Mouse (Mus musculus) thymus, postnatal 4 days (tissue): Measurements from ENCODE around the gene Nrsn2.

Experiments used
- DNase-seq: peaks from one replicate; pipeline ENCODE4 v3.0.0; 2021

Nrsn2 gene

GRCm38 (mm10) chr2:152375652-152376344 is 640 bp downstream of the Nrsn2 start:
- DNase-seq: no peak

DNA sequence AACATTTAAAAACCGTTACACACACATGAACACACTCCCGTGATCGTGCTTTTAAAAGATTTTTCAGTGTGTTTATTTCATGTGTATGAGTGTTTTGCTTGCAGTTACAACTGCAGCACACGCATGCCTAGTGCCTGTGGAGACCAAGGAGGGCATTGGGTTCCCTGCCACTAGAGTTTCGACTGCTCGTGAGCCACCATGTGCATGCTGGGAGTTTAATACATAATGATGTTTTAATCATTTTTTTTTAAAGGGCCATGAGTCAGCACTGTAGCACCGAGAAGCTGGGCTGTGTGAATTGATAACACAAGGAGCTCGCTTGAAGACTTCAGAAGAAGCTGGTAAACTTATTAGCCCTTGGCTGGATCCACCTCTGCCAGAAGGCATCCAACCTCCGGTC is 2.9 kb downstream of the Nrsn2 start:
- no peak for DNase-seq

GRCm38 (mm10) chr2:152372661-152373060 is 3.8 kb downstream of the Nrsn2 start:
- DNase-seq: no peak

DNA sequence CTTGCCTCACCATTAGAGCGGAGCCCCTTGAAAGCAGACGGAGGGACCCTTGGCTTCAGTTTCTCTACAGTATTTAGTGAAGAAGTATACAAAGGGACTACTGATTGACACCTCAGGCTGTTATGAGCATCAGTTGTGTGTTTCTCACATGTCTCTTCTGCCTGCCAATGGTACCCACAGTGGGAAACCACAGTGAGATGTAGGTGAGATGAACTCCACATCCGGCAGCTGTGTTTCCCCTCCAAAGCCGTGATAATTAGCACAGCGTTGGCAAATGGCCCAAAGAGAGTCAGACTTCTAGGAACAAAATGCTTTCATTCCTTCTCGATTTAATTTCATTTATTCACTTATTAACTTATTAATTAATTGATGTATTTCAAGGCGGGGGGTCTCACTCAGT is 4.3 kb downstream of the Nrsn2 start:
- peak; percentile 64 for DNase-seq

- peak; percentile 79 for DNase-seq
These were observed 7.8 kb downstream of the Nrsn2 start for GRCm38 (mm10) chr2:152368532-152369140.

DNA sequence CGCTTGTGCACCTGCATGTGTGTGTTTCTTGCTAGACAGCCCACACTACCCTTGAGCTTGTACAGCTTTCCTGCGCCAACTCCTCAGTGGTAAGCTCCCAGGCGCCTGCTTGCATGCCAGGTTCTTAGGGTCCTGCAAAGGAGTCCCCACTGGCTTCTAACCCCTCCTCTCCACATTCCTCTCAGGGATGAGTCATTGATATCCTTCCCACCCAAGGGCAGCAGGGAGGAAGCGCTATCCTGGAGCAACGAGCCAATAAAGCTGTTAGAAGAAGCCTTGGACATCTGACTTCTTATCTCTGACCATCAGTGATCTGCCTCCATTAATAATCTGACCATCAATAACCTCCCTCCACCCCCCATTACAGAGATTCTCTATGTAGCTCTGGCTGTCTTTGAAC is 8.5 kb downstream of the Nrsn2 start:
- no peak for DNase-seq

GRCm38 (mm10) chr2:152363245-152364147 is 12.9 kb downstream of the Nrsn2 start:
- DNase-seq: peak; percentile 80

DNA sequence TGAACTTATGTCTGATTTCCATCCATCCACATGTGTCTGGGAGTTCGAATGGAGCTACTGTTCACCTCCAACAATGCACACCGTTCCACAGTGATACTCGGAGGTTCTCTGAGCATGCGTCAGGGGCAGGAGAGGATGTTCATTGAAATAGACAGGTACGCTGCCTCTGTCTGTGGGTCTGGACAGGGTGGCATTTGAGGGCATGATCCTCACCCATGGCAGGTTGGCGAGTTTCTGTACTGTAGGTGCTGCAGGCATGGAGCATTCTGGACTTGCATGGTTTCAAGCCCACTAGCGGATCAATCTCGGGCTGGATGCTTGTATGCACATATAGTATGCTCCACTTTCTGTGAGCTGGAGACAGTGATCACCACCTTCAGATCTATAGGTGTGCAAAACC is 15.2 kb downstream of the Nrsn2 start:
- DNase-seq: no peak

DNA sequence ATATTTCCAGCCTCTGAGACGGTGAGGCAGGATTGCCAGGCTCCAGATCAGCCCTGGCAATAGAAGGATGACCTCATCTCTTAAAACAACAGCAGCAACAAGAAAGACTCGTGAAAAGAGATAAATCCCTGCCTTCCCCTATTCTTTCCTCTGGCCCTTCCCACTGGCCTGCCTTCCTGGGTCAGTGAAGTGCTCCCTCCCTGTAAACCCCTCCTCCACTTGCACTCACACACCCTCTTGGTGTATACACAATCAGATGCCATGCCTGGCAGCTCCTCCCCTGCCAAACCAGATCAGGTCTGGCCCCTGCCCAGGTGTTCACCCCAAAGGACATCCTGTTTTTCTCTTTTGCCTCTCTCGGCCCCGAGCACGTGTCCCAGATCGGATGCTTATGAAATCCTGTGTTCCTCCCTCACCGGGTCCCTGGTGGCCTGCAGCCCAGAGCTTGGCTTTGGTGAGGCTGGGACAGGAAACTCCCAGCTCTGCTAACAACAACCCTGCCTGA is 16.1 kb downstream of the Nrsn2 start:
- DNase-seq: peak; percentile 36

GRCm38 (mm10) chr2:152359616-152360015 is 16.8 kb downstream of the Nrsn2 start:
- peak; percentile 37 for DNase-seq

GRCm38 (mm10) chr2:152358977-152359376 is 17.5 kb downstream of the Nrsn2 start:
- peak; percentile 67 for DNase-seq

DNA sequence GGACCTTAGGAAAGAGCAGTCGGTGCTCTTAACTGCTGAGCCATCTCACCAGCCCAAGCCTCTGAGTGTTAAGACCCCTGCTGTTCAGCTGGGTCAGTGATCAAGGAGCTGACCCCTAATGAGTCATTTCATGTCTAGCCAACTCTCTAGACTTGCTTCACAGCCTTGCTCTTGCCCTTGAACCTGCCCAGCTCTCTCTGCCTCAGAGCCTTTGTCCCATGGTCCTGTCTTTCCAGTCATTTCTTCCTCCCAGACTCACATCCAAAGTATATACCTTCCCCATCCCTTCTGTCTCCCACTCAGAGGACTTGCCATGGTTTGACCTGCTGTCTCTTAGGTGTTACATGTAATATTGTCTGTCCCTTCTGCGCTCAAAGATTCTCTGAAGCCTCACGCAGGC is 19.2 kb downstream of the Nrsn2 start:
- no peak for DNase-seq

- no peak for DNase-seq
These were observed 26.4 kb downstream of the Nrsn2 start for GRCm38 (mm10) chr2:152349842-152350540.

DNA sequence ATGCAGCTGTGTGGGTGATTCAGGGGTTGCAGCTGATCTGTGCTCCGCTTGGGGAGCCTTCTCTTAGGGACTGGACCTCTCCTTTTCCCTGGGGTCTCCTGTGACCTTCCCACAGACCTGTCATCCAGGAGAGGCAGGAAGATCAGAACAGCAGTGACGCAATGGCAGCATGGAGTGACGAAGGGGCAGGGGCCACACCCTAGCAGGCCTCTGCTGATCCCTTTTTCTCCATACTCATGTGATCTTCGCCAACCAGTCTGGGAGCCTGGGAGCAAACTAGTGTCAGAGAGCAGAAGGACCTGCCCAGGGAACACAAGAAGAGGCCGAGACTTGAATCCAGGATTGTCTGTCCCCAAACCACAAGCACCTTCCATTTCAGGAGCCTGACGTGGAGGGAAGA is 27.2 kb downstream of the Nrsn2 start:
- no peak for DNase-seq

GRCm38 (mm10) chr2:152347722-152348121 is 28.7 kb downstream of the Nrsn2 start:
- no peak for DNase-seq

DNA sequence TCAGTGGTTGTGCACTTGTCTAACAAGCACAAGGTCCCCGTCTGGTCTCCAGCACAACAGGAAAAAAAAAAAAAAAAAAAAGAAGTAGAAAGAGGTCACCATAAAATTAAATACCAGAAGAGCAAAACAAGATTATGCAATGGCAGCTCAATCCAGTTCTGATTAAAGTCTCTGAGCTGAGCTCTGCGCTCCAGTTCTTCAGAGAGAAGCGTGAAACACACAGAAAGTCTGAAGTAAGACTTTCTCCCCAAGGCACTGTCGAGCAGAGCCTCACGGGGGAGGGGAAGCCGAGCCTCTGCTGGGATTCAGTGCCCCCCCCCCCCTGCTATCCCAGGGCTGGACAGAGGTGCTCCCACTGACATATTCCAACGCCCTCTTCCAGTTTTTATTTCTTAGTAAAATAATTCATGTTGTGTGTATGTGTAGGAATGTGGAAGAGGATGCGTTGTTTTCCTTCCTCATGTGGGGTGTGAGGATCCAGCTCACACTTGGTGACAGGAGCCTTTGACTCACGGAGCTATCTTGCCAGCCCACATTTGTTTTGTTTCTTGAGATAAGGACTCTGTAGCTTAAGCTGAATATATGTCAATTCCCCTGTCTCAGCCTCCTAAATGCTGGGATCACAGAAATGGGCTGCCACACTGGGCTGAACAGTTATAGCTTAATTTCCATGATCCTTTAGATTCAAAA is 29.5 kb downstream of the Nrsn2 start:
- no peak for DNase-seq

DNA sequence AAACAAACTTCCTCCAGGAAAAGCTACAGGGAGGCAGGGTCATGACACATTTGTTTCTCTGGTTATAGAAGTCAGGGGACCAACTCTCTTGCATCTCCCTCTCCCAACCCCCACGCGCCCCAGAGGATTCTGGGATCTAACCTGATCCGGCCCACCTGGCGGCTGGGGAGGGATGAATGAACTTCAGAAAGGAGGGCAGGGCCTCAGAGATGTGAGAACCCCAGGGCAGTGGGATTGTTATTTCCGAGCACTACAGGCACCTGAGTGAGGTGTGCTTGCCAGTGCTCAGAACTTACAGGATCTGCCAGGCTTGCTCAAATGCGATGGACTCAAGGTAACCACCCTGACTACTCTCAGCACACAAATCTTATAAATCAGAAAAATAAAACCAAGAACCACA is 31.0 kb downstream of the Nrsn2 start:
- DNase-seq: no peak

DNA sequence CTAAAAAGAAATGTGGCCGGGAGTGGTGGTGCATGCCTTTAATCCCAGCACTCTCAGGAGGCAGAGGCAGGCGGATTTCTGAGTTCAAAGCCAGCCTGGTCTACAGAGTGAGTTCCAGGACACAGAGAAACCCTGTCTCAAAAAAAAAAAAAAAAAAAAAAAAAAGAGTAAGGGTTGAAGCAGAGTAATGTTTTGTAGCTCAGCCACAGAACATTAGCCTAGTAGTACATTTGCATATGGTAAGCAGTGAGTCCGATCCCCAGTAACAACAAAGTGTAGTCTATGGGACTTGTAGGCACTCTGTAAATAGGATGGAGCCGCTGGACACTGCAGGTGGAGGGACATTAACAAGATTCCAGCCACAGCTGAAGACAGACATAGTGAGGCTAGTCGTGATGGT is 31.5 kb downstream of the Nrsn2 start:
- DNase-seq: no peak

DNA sequence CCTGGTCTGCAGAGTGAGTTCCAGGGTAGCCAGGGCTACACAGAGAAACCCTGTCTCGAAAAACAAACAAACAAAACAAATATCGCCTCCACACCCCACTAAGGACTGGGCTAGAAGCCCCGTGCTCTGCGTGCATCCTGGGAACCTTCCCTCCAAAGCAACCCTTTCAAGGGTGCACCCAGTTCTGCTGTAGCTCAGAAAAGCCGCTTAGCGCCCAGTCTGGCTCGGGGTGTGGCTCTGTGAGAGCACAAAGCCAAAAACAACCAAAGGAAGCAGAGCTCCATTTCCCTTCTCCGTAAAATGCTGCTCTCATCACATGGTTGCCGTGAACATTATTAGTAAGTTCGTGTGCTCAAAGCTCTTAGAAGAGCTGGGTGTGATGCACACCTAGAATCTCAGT is 32.1 kb downstream of the Nrsn2 start:
- peak; percentile 49 for DNase-seq

DNA sequence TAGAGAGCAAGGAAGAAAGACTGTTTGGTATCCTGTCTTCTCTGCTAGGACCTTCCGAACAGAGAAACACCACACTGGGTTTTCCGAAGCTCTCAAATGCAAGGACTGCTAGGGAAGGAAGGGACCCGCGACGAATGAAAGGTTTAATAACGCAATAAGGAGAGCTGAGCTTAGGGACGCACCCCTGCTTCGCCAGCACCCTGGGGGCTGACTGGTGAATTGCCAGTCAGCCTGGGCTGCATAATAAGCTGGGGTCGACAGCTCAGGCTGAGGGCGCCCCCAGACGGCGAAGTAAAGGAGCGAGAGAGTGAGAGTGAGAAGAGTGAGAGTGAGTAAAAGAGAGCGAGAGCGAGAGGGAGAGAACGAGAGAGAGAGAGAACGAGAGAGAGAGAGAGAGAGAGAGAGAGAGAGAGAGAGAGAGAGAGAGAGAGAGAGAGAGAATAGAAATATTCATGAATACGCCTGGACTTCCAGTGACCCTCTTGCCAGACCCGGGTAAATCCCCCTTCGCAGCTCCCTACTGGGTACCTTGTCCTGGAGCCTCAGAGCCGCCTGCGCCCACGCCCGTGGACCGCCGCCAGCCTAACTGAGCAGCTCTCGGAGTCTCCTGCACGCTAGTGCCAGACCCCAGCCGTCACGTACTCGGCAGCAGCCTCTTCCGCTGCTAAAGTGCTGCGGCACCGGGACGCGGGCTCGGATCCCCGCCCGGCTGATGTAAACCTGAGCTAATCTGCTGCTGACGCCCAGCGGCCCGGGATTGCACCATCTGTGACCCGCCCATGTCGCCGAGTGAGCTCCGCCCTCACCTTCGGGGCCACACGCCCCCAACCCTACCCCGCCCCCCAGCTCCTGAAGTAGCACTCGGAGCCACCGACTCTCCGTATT is 32.9 kb downstream of the Nrsn2 start, which contains the start of gene Trib3:
Gene Trib3, minus strand, starts transcription at position 704 of the 885 bp plus-strand sequence.
- DNase-seq: peak; percentile 95

- no peak for DNase-seq
These were observed 36.7 kb downstream of the Nrsn2 start for GRCm38 (mm10) chr2:152339631-152340179.
